Mouse (Mus musculus): ENCODE measurements around the gene Gprasp1.

DNA sequence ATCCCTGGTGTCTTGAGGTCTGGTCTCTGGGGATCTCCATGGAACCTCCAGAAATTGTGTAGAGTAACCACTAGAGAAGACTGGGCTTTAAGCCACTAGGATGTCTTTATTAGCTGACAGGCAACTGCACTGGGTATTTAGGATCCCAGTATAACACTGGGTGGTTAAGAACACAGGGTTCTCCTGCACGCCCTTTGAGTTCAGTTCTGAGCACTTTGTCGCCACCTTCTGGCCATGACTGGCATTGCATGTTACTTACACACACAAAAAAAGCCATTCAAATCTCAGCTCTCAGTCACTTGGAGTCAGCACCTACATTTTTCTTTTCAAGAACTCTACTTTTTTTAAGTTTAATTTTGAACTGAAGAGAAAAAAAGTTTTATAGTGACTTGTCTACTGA, 10.3 kb downstream of the Gprasp1 start:
- TF ChIP-seq POLR2A (IDR thresholded peaks at IDR 0.05; ENCODE audit: extremely low read depth, insufficient read depth, low read length) (no peak), CTCF (IDR thresholded peaks at IDR 0.05; ENCODE audit: low read depth, low read length) (peak; percentile 62)
